Mouse (Mus musculus): Measurements from ENCODE around the gene Vti1a. TPM values are rescaled to one million over a fixed set of nuclear protein-coding genes. Genes with fewer than 3 reads are reported as not detected.

Gene Vti1a
- polyA plus RNA-seq, 1 experiment = 10.5 TPM

DNA sequence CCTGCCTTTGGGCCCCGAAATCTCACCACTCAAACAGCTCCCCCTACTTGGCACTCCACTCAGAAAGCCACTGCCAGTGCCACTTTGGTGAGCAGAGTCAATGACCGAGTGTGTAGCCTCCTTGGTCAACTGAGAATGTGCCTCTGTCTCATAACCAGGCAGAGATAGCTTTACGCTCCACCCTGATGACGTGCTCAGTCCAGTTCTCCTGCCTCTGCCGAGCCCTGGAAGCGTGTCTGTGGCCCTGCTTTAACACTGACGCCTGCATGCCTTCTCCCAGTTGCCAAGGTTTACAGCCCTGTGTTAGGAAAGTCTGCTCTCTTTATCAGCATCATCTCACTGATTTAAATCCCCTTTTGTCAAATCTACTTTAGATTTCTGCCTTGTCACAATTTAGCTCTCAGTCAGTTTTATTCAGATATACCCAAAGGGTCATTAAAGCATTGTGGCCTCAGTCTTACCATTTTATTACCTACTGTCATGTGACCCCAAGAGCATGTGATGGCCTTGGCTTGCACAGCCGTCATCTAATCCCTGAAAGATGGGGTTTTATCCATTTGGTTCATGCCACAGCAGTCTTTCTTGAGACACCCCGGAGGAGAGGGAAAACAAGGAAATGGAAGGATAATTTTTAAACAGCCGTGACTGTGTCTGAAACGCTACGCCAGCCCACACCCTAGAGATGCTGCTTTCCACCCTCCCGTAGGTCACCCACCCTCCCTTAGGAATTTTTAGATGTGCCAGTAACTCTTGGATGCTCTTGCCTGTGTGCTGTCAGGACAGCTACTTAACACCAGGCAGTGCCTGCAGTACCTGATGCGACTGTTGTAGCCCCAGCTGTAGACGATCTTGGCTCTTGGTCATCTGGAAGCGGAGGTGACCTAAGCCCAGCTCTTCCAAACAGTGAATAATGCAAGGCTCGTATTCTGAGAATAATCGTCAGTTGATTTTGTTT, 269.5 kb downstream of the Vti1a start:
- TF ChIP-seq GATA1 (IDR thresholded peaks at IDR 0.05; ENCODE audit: low read length) = no peak

DNA sequence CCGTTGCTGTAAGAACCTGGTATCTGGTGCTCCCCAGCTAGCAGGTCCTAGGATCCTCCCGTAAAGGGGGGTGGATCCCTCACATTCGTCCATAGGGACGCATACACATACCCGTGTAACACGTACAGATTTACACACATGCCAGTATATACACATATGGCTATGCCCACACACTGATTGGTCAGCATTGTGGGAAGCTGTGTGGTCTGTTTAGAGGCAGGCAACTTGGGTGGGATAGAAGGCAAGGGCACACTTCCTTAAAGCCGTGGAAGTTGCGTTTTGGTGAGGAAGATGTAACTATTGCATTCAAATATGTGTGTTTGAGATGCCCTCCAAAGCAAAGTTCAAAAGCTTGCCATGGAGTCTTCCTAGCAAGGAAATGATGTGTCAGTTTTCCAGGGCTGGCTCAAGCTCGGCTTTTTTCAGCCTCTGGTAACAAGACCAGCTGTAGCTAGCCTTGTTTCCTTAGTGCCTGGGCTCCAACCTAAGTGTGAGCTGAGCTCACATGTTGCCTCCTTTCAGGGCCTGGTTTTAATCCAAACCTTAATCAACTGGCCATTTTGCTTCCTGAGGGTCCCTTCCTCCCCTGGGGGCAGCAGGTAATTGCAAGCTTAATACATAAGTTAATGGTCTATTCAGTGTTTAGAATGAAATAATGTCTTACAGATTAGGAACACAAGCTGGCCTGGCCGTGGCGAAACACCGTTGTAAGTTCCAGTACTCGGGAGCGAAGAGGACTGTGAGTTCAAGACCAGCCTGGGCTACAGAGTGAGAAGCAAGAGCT, 271.7 kb downstream of the Vti1a start:
- TF ChIP-seq GATA1 (IDR thresholded peaks at IDR 0.05; ENCODE audit: low read length) = no peak

DNA sequence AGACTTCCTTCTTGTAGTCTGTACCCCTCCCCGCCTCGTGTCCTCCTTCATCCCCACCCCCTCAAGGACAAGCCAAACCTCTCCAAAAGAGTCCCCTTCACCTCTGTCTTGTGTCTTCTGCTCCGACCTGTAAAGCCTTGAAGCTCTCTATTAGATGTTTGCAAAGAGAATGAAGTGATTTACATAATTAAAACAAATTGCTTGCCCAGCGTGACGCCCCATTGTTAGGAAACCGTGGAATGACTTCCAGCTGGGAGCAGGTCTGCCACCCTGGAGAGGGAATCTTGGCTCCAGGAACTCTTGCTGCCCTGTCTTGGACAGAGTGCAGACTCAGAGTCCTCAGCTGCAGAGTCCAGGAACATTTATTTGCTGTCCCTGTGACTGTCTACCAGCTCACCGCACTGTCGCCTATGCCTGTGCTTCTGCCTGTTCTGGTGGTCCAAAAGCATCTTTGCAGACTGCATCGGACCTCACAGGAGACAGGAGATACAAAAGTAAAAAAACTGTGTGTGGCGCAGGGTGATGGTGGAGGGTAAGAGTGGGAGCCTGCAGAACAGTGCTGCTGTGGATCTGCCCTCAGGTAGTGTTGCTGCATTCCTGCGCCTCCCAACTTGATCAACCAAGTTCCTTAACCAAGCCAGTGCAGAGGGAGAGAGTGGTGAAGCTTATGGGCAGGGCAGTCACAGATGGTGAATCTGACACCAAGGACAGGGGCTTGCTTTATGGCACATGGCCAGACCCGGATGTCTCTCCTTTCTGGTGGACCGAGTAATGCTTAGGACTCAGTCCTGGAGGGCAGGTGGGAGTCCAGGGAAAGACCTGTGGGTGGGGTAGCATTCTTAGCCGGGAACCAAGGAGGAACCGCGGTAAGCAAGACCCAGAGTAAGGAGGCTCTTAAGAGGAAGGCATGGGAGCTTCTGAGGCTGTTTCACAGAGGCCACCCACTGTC, 273.1 kb downstream of the Vti1a start:
- no peak for TF ChIP-seq GATA1 (IDR thresholded peaks at IDR 0.05; ENCODE audit: low read length)

DNA sequence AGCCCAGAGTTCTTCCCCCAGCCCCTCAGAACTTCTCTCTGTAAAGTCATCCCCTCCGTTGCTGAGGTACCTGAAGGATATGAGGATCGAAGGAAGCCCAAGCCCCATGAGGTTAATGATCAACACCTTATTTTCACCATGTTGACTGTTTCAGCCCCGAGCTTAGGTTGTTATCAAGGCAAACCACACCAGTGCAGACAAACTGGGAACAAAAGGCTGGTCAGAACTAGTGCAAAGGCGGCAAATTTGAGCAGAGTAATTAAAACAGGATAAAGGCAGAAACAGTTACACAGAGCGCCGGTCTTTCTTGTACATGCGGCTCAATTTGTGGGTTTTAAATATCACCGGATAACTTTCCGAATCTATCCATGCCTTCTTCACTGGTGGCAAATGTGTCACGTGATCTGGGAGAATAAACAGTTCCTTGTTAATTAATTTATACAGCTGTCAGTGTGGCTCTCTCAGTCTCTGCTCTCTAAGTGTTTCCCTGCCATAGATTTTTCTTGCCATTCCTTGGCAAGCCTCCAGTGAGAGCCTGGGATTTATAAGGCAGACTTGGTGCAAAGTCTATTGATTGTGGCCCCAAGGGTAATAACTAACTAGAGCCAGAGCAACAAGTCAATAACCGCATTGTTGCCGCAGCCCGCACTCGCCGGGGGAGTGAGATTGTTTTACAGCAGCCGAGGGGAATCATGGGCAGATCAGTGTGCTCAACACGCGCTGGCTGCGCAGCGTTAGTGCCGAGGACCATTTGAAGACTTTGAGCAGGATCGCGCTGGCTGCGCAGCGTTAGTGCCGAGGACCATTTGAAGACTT, 277.0 kb downstream of the Vti1a start:
- no peak for TF ChIP-seq GATA1 (IDR thresholded peaks at IDR 0.05; ENCODE audit: low read length)

DNA sequence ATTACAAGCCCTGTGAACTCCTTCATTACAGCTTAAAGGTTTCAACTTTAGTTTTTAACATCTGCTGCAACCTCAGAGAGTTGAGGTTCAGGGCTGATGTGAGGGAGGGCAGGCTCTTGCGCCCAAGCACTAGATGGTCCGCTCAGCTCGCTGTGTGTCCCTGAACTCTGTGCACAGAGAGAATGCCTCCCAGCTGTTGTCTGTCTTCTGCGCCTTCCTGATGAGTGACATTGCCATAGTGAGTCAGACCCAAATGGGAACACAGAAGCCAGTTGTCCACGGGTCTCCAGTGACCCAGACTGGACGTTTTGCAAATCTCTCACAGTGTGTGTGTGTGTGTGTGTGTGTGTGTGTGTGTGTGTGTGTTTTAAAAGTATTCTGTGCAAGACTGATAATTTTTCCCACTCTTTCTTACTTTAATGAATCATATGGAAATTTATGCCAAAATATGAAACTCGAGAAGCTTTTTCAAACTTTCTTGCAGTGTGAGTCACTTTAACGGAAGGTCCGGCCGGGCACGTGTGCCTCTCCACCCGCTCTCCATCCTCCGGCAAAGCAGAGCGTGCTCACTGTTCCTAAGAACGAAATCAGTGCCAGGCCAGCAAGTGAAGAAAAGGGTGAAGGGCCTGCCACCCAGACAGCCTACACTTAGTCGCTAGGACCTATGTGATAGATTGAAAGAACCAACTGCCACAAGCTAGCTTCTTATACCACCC, 277.8 kb downstream of the Vti1a start:
- TF ChIP-seq GATA1 (IDR thresholded peaks at IDR 0.05; ENCODE audit: low read length) = no peak

DNA sequence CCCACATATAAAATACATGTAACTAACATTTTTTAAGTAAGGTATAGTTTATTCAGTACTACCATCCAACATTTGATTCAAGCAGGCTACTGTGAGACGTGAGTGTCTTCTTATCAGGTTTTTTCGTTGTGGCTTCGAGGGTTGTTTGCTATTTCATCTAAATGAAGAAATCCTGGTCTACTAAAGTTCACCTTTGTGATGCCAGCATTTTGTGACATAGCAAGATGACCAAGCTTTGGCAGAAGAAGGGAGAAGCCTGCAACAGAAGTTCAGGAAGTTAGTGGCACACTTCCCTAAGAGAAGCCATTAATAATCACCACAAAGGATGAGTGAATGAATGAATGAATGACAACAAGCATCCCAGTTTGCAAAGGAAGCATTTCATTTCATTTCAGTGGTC, 278.4 kb downstream of the Vti1a start:
- TF ChIP-seq GATA1 (IDR thresholded peaks at IDR 0.05; ENCODE audit: low read length) = no peak

DNA sequence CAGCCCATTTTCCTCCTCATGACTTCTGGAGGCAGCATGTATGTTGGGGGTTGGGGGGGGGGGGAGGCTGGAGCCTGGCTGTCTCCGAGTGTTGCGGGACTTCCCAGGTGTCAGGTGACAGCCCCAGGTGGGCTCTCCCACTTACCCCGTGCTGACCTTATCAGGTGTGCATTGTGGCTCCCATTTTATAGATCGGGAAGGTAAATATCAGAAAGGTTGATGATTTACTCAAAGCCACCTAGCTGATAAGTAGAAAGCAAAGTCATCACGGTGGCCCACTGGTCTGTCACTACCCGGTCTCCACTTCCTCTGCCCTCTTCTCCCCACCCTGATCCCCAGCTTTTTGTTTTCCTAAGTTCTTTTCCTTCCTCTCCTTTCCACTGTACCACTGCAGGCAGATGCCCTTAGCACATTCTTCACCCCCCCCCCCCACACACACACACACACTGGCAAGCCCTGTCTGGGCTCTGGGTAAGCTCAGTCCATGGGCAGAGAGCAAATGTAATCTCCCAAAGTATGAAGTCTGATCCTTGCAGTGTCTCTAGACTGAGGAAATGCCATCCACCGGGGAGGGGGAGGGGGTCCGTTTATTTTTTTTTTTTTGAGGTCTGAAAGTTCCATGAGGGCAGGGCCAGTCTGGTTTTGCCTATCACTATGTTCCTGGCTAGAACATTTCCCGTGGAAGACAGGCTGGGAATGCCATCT, 280.0 kb downstream of the Vti1a start:
- TF ChIP-seq GATA1 (IDR thresholded peaks at IDR 0.05; ENCODE audit: low read length) = no peak

DNA sequence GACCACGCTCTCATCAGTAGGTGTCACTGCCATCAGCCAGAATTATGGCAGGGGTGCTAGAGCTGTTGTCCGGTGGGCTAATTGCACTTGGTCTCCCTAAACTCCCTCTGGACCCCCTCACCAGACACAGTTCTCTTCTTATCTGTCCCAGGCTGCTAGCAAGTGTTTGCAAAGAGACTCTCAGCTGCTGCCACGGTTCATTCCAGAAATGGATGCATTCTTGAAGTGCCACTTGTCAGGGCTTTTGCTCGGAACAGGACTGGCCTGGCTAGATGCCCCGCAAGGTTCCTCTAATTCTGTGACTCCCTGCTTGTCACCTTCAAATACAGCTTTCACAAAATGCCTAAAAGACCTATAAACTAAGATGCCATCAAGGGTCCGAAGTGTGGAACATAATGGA, 280.7 kb downstream of the Vti1a start:
- no peak for TF ChIP-seq GATA1 (IDR thresholded peaks at IDR 0.05; ENCODE audit: low read length)

DNA sequence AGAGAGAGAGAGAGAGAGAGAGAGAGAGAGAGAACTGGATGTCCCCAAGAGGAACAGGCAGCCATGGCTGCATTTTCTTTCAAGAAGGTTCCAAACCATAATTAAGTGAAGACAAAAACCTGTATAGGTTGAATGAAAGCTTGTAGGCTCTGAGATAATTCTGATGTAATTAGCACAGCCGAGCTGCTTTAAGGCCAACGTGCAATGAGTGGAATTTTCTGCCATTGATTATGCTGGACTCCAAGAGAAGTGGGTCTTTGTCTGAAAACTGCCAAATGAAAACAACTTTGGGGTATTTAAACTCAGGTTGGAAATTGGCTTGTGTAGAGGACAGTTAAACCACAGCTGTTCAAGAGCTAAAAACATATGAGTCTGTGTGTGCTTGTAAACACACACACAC, 281.2 kb downstream of the Vti1a start:
- TF ChIP-seq GATA1 (IDR thresholded peaks at IDR 0.05; ENCODE audit: low read length) = no peak

DNA sequence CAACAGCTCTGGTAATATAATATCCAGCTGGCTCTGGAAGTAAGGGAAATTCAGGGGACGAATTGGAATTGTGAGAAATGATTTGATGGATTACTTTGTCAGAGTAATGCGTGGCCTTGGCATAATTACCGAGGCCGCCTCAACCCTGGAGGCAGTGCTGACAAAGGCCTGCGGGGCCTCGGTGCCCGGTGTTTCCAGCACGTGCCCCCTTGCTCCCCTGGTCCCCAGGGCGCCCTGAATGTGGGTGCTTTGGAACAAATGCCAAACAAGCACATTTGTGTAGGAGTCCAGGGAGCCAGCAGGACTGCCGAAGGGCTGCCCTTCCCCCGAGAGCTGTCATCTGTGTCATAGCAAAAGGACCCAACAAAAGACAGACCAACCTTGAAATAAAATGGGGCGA, 281.9 kb downstream of the Vti1a start:
- TF ChIP-seq GATA1 (IDR thresholded peaks at IDR 0.05; ENCODE audit: low read length) = no peak

DNA sequence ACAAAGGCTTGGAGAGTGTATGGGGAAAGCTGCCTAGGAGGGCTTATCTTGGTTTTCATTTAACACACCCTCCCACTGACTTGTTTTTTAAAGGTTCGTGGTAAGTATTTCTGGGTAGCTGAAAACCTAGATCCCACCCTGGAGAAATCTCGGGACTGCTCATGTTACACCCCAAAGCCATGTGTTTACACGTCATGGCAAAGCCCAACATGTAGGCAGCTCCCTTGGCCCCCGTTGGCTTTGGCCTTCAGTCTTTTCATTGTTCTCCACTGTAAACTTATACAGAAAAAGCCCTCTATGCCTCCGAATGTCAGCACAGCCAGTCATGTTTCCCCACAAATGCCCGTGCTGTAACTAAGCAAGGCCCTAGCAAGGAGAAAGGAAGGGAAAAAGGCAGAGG, 283.0 kb downstream of the Vti1a start:
- TF ChIP-seq GATA1 (IDR thresholded peaks at IDR 0.05; ENCODE audit: low read length) = no peak

DNA sequence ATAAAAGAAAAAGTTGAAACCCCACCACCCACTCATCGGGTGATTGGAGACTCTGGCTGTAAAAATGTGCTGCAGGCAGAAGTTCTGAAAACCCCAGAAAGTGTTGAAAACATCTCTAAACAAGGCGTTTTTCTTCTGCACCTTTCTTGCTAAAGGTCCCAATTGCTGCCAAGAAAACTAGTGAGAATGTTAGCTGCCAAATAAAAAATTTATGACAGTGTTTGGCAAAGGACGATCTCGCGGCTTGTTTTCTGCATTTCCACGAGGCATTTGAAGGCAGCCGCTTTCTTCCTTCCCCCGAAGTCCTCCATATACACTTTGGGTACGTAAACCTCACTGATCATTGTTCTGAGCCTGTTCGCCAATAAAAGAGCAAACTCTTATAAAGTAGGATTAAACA, 291.6 kb downstream of the Vti1a start:
- TF ChIP-seq GATA1 (IDR thresholded peaks at IDR 0.05; ENCODE audit: low read length) = no peak

DNA sequence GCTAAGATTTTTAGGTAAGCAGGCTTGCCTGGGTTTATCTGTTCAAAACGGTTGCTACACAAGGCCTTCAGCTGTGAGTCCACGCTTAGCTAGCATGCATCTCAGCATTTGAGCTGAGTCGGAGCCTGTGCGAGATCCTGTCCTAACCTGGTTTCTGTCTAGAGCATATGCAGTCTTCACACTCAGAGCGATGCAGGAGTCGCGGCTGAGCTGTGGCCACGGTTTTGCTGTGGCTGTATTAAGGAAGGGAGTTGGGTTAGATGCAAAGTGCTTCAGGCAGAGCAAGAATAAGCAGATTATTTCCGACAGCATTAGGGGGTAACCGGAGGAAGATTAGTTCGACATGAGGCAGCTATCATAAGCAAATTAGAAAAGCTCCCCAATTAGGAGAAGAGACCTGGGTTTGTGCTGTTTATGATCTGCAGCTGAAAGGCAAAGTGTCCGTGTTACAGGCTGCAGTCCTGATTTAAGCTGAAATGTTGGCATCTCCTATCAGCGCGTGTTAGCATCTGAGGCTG, 292.8 kb downstream of the Vti1a start:
- TF ChIP-seq GATA1 (IDR thresholded peaks at IDR 0.05; ENCODE audit: low read length) = no peak

All from G1E-ER4 (cell line).